Mouse (Mus musculus) T-helper 17 cell (primary cell): Measurements from ENCODE around the gene Zbtb22.

Source experiments
- in situ Hi-C, 2 experiments: fragments of 300-600 bp; cut with MboI, MseI; formaldehyde crosslinking; loops; 1 replicate in 1 of 2; 2 replicates in 1 of 2; pipeline ENCODE4 v1.15.1; 2025; ENCODE audit warnings: high pct_unique_total_duplicates in 2 of 2

Zbtb22 gene

GRCm38 (mm10) chr17:33902491-33902890 is 13.2 kb upstream of the Zbtb22 start:
- in situ Hi-C loops = loop anchor here in 1 of 2 experiments (25.0 kb wide), 1 partner anchor 935 kb away; the partner anchor contains the start of genes Dxo and Stk19

DNA sequence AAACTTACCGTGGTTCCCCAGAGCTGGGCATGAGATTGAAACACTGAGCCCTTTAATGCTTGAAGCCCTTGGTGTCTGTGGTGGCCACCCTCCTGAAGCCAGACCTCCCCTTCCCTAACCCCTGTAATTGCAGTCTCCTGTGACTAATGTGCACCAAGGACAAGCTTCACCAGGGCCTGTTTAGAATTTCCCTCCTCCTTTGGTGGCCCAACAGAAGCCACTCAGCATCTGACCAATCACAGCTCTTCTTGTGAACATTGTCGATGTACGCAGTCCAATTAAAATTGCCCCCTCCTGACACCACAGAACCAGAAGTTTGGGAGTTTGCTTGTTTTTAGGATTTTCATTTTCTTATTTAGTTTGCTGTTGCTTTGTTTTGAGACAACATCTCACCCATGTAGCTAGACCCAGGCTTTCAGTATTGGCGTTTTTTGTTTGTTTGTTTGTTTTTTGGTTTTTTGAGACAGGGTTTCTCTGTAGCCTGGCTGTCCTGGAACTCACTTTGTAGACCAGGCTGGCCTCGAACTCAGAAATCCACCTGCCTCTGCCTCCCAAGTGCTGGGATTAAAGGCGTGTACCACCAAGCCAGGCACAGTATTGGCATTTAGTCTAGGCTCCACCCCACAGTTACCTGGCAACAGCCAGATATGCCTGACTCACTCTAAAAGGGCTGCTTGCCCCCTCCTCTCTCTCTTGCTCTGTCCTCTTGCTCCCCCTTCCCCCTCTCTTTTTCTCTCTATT is 11.6 kb upstream of the Zbtb22 start:
- in situ Hi-C loops = loop anchor here in 1 of 2 experiments (25.0 kb wide), 1 partner anchor 933 kb away; the partner anchor contains the start of genes Dxo and Stk19

GRCm38 (mm10) chr17:33904835-33905234 is 10.9 kb upstream of the Zbtb22 start, which contains the start of gene Platr17:
Gene Platr17 (plus strand): TSS chr17:33905135.
- in situ Hi-C loops = loop anchor here in 1 of 2 experiments (25.0 kb wide), 1 partner anchor 932 kb away; the partner anchor contains the start of genes Dxo and Stk19

GRCm38 (mm10) chr17:33908331-33909076 is 7.2 kb upstream of the Zbtb22 start:
- in situ Hi-C loops = loop anchor here in 1 of 2 experiments (25.0 kb wide), 1 partner anchor 929 kb away; the partner anchor contains the start of genes Dxo and Stk19

- in situ Hi-C loops = loop anchor here in 1 of 2 experiments (25.0 kb wide), 1 partner anchor 928 kb away; the partner anchor contains the start of genes Dxo and Stk19
Observed at GRCm38 (mm10) chr17:33909077-33909868, 6.4 kb upstream of the Zbtb22 start, which contains the start of gene Daxx. Gene Daxx (plus strand): TSS chr17:33909414.

- in situ Hi-C loops = loop anchor here in 1 of 2 experiments (10.0 to 25.0 kb wide), 2 partner anchors 285 to 927 kb away; partner anchors contain the start of genes Dxo, Psmb8 and Stk19
Observed at GRCm38 (mm10) chr17:33909869-33910250, 5.8 kb upstream of the Zbtb22 start.

DNA sequence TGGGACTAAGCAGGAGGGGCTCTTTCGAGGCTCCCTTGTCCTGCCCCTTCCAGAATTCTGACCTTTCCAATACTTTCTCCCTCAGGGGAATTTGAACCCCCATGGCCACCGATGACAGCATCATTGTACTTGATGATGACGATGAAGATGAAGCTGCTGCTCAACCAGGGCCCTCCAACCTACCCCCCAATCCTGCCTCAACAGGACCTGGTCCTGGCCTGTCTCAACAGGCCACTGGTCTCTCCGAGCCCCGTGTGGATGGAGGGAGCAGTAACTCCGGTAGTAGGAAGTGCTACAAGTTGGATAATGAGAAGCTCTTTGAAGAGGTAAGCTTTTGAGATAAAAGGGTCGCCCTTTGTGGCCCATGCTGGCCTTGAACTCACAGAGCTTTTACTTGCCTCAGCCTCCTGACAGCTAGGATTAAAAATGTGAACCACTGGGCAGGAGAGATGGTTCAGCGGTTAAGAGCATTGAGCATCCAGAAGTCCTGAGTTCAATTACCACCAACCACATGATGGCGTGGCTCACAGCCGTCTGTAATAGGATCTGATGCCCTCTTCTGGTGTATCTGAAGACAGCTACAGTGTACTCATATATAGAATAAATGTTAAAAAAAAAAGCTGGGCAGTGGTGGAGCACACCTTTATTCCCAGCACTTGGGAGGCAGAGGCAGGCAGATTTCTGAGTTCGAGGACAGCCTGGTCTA is 5.2 kb upstream of the Zbtb22 start:
- in situ Hi-C loops = loop anchor here in 1 of 2 experiments (10.0 to 25.0 kb wide), 2 partner anchors 284 to 927 kb away; partner anchors contain the start of genes Dxo, Psmb8 and Stk19

GRCm38 (mm10) chr17:33911052-33911812 is 4.5 kb upstream of the Zbtb22 start:
- in situ Hi-C loops = loop anchor here in 1 of 2 experiments (10.0 to 25.0 kb wide), 2 partner anchors 284 to 926 kb away; partner anchors contain the start of genes Dxo, Psmb8 and Stk19

- in situ Hi-C loops = loop anchor here in 1 of 2 experiments (10.0 to 25.0 kb wide), 2 partner anchors 283 to 925 kb away; partner anchors contain the start of genes Dxo, Psmb8 and Stk19
Observed at GRCm38 (mm10) chr17:33911813-33912414, 3.8 kb upstream of the Zbtb22 start.

DNA sequence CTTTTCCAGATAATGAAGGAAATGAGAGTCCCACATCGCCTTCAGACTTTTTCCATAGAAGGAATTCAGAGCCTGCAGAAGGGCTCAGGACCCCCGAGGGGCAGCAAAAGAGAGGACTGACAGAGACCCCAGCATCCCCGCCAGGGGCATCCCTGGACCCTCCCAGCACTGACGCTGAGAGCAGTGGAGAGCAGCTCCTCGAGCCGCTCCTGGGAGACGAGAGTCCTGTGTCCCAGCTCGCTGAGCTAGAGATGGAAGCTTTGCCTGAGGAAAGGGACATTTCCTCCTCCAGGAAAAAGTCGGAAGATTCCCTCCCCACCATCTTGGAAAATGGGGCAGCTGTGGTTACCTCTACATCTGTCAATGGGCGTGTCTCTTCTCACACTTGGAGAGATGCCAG is 2.4 kb upstream of the Zbtb22 start:
- in situ Hi-C loops = loop anchor here in 1 of 2 experiments (10.0 to 25.0 kb wide), 2 partner anchors 282 to 924 kb away; partner anchors contain the start of genes Dxo, Psmb8 and Stk19

DNA sequence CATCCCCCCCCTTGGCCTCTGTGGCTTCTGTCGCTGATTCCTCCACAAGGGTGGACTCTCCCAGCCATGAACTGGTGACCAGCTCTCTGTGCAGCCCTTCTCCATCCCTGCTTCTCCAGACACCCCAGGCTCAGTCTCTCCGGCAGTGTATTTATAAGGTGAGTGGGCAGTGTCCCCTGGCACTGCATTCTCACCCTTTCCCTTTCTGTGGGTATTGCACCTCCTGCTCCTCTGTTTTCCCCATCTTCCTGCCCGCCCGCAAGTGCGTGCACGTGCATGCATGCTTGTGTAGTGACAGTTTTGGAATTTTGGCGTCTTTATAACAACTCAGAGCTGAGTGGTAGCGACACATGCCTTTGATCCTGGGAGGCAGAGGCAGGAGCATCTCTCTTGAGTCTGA is 1.8 kb upstream of the Zbtb22 start:
- in situ Hi-C loops = loop anchor here in 1 of 2 experiments (10.0 to 25.0 kb wide), 2 partner anchors 281 to 923 kb away; partner anchors contain the start of genes Dxo, Psmb8 and Stk19

GRCm38 (mm10) chr17:33914969-33915391 is 724 bp upstream of the Zbtb22 start:
- in situ Hi-C loops = loop anchor here in 1 of 2 experiments (10.0 to 25.0 kb wide), 2 partner anchors 280 to 922 kb away; partner anchors contain the start of genes Dxo, Psmb8 and Stk19

DNA sequence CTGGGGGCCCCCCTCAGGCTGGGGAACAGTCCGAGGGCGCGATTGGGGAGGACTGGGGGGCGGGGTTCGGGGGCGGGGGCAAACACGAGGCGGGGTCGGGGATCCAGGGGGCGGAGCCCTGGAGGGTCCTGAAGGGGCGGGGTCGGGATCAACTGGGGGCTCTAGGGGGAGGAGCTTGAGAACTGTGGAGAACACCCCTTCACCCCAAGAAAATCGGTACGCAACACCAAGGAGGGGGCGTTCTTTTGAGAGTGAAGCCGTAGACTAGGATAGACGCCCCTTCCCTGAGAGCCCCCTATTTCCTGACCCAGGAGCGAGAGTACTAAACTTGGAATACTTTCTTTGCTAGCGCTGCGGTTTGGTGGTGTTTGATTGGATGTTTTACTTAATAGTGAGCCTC is 590 bp downstream of the Zbtb22 start:
- in situ Hi-C loops = loop anchor here in 1 of 2 experiments (10.0 to 25.0 kb wide), 2 partner anchors 279 to 921 kb away; partner anchors contain the start of genes Dxo, Psmb8 and Stk19

GRCm38 (mm10) chr17:33916847-33917655 is 1.3 kb downstream of the Zbtb22 start:
- in situ Hi-C loops = loop anchor here in 1 of 2 experiments (10.0 to 25.0 kb wide), 2 partner anchors 278 to 920 kb away; partner anchors contain the start of genes Dxo, Psmb8 and Stk19

DNA sequence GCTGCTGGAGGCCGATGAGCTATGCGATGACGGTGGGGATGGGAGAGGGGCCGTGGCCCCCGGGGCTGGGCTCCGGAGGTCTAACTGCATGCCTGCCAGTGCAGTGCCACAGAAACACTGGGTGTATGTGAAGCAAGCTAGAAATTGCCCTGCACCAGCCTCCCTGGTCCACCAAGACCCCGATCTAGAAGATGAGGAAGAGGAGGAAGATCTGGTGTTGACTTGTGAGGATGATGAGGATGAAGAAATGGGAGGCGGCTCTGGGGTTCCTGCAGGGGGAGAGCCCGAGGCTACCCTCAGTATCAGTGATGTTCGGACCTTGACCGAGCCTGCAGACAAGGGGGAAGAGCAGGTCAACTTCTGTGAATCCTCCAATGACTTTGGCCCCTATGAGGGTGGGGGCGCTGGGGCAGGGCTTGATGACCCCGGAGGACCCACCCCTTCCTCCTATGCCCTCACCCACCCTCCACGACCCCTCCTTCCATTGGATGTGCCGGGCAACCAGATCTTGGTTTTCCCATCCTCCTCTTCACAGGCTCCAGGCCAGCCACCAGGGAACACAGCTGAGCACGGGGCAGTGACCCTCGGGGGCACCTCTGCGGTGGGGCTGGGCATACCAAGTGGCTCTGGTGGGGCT is 2.1 kb downstream of the Zbtb22 start:
- in situ Hi-C loops = loop anchor here in 1 of 2 experiments (10.0 to 25.0 kb wide), 2 partner anchors 277 to 920 kb away; partner anchors contain the start of genes Dxo, Psmb8 and Stk19
